Mouse (Mus musculus) kidney, embryonic 15.5 days (tissue): Measurements from ENCODE around the gene Tln1. TPM values are rescaled to one million over a fixed set of nuclear protein-coding genes. Genes with fewer than 3 reads are reported as not detected.
"Not testable (repeated sequence)": the region's sequence is repeated elsewhere in the genome, so short reads cannot be mapped to it uniquely, and the experiment has no call there.

Source experiments
- ATAC-seq: fragments of 200-750 bp; cut with Nextera tagmentation; replicated peaks from 2 replicates; pipeline ENCODE4 v1.8.0; 2017; ENCODE audit warnings: moderate TSS enrichment; ENCODE audit not compliant: low FRiP score
- H3K27ac ChIP-seq: fragments of 300-500 bp; sonication (generic); 2 replicates; pipeline ENCODE4 v1.5.1; 2015; ENCODE audit warnings: mild to moderate bottlenecking, inconsistent platforms
- H3K27me3 ChIP-seq: fragments of 300-500 bp; sonication (generic); 2 replicates; pipeline ENCODE4 v1.6.1; 2015; ENCODE audit warnings: inconsistent platforms
- H3K36me3 ChIP-seq: fragments of 300-500 bp; sonication (generic); 2 replicates; pipeline ENCODE4 v1.6.1; 2015; ENCODE audit warnings: inconsistent platforms
- H3K4me1 ChIP-seq: fragments of 300-500 bp; sonication (generic); 2 replicates; pipeline ENCODE4 v1.6.1; 2015; ENCODE audit warnings: inconsistent platforms
- H3K4me2 ChIP-seq: fragments of 300-500 bp; sonication (generic); 2 replicates; pipeline ENCODE4 v1.6.1; 2015; ENCODE audit warnings: moderate library complexity, mild to moderate bottlenecking, inconsistent platforms
- H3K4me3 ChIP-seq: fragments of 300-500 bp; sonication (generic); replicated peaks from 2 replicates; pipeline ENCODE4 v1.5.1; 2015; ENCODE audit warnings: mild to moderate bottlenecking, inconsistent platforms
- H3K9ac ChIP-seq: fragments of 300-500 bp; sonication (generic); 2 replicates; pipeline ENCODE4 v1.6.1; 2015; ENCODE audit warnings: mild to moderate bottlenecking, inconsistent platforms
- H3K9me3 ChIP-seq: fragments of 300-500 bp; sonication (generic); replicated peaks from 2 replicates; pipeline ENCODE4 v1.6.1; 2016; ENCODE audit warnings: inconsistent platforms
- WGBS: fragments of 180-500 bp; shearing (Covaris S2); methylation state at CpG from one replicate; pipeline ENCODE4 v1.1.7; 2015; ENCODE audit warnings: mixed read lengths; 5-methylcytosine and 5-hydroxymethylcytosine counted together
- polyA plus RNA-seq: library from polyadenylated mRNA; unstranded; fragments of >200 nt; fragmentation: Nextera tagmentation; extraction: Ambion mirVana; gene quantifications from 2 replicates; pipeline ENCODE4 v1.2.1, GENCODE M21; 2015

The Tln1 gene
- polyA plus RNA-seq, 1 experiment from 2014 or later: 71.8 TPM

GRCm38 (mm10) chr4:43497946-43498345 is 64.5 kb downstream of the Tln1 start:
- no peak for ATAC-seq
- Histone ChIP-seq H3K27me3 (no peaks in the 10 kb centered on the region), H3K9me3 (no peaks in the 10 kb centered on the region), H3K4me1 (peaks cover 50% of the 10 kb centered on the region), H3K27ac (no peak overlapping the region), H3K4me2 (peak overlapping the region; percentile 84), H3K9ac (peak overlapping the region; percentile 63; the same call in 1 of the 2 replicates), H3K36me3 (peaks cover 21% of the 10 kb centered on the region), H3K4me3 (peak overlapping the region; percentile 68)
- 65% methylated on average over 4 of the region's 4 CpGs for WGBS

DNA sequence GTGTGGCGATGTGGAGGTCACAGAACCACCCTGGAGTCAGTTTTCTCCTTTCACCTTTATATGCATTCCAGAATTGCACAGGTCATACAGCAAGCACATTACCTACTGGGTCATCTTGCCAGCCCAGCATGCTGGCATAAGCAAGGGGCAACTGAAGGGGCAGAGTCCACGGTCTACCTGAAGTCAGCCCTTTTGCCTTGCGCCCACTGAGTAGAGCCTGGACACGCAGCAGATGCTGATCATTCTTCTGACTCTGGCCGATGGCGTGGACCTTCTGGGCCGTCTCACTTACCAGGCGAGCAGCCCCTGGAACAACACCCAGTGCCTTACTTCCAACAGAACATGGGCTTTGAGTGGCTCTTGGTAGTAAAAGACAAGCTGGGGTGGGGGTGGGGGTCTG is 65.1 kb downstream of the Tln1 start:
- no peak for ATAC-seq
- Histone ChIP-seq H3K27me3 (no peaks in the 10 kb centered on the region), H3K27ac (no peak overlapping the region), H3K4me2 (peak overlapping the region; percentile 84; the same call in 1 of the 2 replicates), H3K9me3 (no peaks in the 10 kb centered on the region), H3K9ac (no peak overlapping the region), H3K4me1 (peaks cover 50% of the 10 kb centered on the region), H3K36me3 (peaks cover 21% of the 10 kb centered on the region), H3K4me3 (no peak overlapping the region)
- 84% methylated on average over 8 of the region's 8 CpGs for WGBS

GRCm38 (mm10) chr4:43496587-43496986 is 65.9 kb downstream of the Tln1 start:
- no peak for ATAC-seq
- Histone ChIP-seq H3K27me3 (no peaks in the 10 kb centered on the region), H3K4me2 (no peak overlapping the region), H3K36me3 (peaks cover 21% of the 10 kb centered on the region), H3K9ac (no peak overlapping the region), H3K9me3 (no peaks in the 10 kb centered on the region), H3K4me3 (no peak overlapping the region), H3K4me1 (peaks cover 50% of the 10 kb centered on the region), H3K27ac (no peak overlapping the region)
- 48% methylated on average over 6 of the region's 6 CpGs for WGBS

- no peaks in the 10 kb centered on the region for H3K27me3 ChIP-seq
- H3K36me3 ChIP-seq: peaks cover 21% of the 10 kb centered on the region
- H3K9ac ChIP-seq: peak overlapping the region; percentile 78
- no peak for ATAC-seq
- peaks cover 39% of the 10 kb centered on the region for H3K4me1 ChIP-seq
- H3K4me3 ChIP-seq: peak overlapping the region; percentile 79
- 1% methylated on average over 9 of the region's 9 CpGs for WGBS
- H3K9me3 ChIP-seq: no peaks in the 10 kb centered on the region
- peak overlapping the region; percentile 92 for H3K27ac ChIP-seq
- H3K4me2 ChIP-seq: peak overlapping the region; percentile 70
Observed at GRCm38 (mm10) chr4:43493846-43494240, 68.6 kb downstream of the Tln1 start.

GRCm38 (mm10) chr4:43493186-43493845 is 69.2 kb downstream of the Tln1 start:
- peak overlapping the region; percentile 79 for H3K4me3 ChIP-seq
- no peaks in the 10 kb centered on the region for H3K9me3 ChIP-seq
- H3K36me3 ChIP-seq: peaks cover 21% of the 10 kb centered on the region
- ATAC-seq: peak; percentile 89
- H3K27me3 ChIP-seq: no peaks in the 10 kb centered on the region
- H3K4me1 ChIP-seq: peaks cover 34% of the 10 kb centered on the region
- peak overlapping the region; percentile 78 for H3K9ac ChIP-seq
- WGBS: under 1% methylated on average over 47 of the region's 47 CpGs
- H3K4me2 ChIP-seq: peak overlapping the region; percentile 70
- H3K27ac ChIP-seq: peak overlapping the region; percentile 92

DNA sequence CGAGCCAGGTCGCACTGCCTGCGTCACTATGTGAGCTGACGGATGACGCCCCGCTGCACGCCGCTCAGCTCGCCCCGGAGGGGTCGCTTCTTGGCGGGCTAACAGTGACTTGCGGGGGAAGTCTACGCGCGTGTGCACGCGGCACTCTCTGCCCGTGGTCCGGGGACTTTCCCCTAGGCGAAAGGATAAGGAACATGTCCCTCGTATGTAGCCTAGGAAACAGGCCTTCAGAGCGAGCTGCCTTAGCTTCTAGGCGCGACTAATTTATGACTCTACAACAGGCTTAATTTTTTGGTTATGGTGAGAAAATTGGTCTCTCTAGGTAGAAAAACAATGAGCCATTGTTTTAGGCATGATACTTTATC is 69.7 kb downstream of the Tln1 start, which contains the start of gene Ccdc107:
TSS of gene Ccdc107 (plus strand) at position 80 of the 365 bp plus-strand sequence.
- Histone ChIP-seq H3K4me1 (peaks cover 28% of the 10 kb centered on the region), H3K27me3 (no peaks in the 10 kb centered on the region), H3K9me3 (no peaks in the 10 kb centered on the region), H3K4me2 (peak within 1 kb of the TSS; percentile 70), H3K9ac (peak within 1 kb of the TSS; percentile 78), H3K4me3 (peak within 1 kb of the TSS; percentile 79), H3K36me3 (peaks cover 20% of the 10 kb centered on the region), H3K27ac (peak within 1 kb of the TSS; percentile 92)
- ATAC-seq: peak; percentile 98
- WGBS: under 1% methylated on average over 25 of the region's 25 CpGs

GRCm38 (mm10) chr4:43492101-43492820 is 70.2 kb downstream of the Tln1 start:
- no peaks in the 10 kb centered on the region for H3K9me3 ChIP-seq
- H3K4me1 ChIP-seq: peaks cover 23% of the 10 kb centered on the region
- H3K4me2 ChIP-seq: peak overlapping the region; percentile 70
- peaks cover 16% of the 10 kb centered on the region for H3K36me3 ChIP-seq
- H3K27ac ChIP-seq: peak overlapping the region; percentile 92
- H3K4me3 ChIP-seq: peak overlapping the region; percentile 79
- no peaks in the 10 kb centered on the region for H3K27me3 ChIP-seq
- ATAC-seq: no peak
- WGBS: 43% methylated on average over 12 of the region's 12 CpGs
- no peak overlapping the region for H3K9ac ChIP-seq

GRCm38 (mm10) chr4:43490801-43491200 is 71.7 kb downstream of the Tln1 start:
- H3K9ac ChIP-seq: no peak overlapping the region
- H3K9me3 ChIP-seq: no peaks in the 10 kb centered on the region
- peaks cover 16% of the 10 kb centered on the region for H3K4me1 ChIP-seq
- no peak overlapping the region for H3K4me3 ChIP-seq
- H3K36me3 ChIP-seq: peaks cover 2% of the 10 kb centered on the region
- ATAC-seq: no peak
- no peak overlapping the region for H3K27ac ChIP-seq
- WGBS: 90% methylated on average over 5 of the region's 5 CpGs
- H3K27me3 ChIP-seq: no peaks in the 10 kb centered on the region
- H3K4me2 ChIP-seq: no peak overlapping the region

GRCm38 (mm10) chr4:43489611-43490010 is 72.9 kb downstream of the Tln1 start:
- Histone ChIP-seq H3K9ac (no peak overlapping the region), H3K27me3 (no peaks in the 10 kb centered on the region), H3K36me3 (no peaks in the 10 kb centered on the region), H3K9me3 (no peaks in the 10 kb centered on the region), H3K4me3 (no peak overlapping the region), H3K4me2 (no peak overlapping the region), H3K4me1 (peaks cover 10% of the 10 kb centered on the region), H3K27ac (no peak overlapping the region)
- 90% methylated on average over 3 of the region's 3 CpGs for WGBS
- ATAC-seq: no peak

DNA sequence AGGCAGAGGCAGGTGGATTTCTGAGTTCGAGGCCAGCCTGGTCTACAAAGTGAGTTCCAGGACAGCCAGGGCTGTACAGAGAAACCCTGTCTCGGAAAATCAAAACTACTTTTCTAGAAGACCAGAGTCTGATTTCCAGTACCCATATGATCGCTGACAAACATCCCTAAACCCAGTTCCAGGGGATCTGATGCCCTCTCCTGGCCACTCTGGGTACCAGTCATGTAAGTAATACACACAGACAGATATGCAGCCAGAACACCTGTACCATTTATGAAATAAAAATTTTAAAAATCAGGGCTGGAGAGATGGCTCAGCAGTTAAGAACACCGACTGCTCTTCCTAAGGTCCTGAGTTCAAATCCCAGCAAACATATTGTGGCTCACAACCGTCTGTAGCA is 76.8 kb downstream of the Tln1 start:
- H3K27ac ChIP-seq, H3K4me2 ChIP-seq, H3K9me3 ChIP-seq, H3K9ac ChIP-seq, H3K4me1 ChIP-seq, H3K4me3 ChIP-seq, ATAC-seq, H3K27me3 ChIP-seq, H3K36me3 ChIP-seq: not testable (repeated sequence)
- WGBS: 85% methylated on average over 5 of the region's 5 CpGs

GRCm38 (mm10) chr4:43483535-43484091 is 78.9 kb downstream of the Tln1 start, which contains the start of gene Sit1:
Gene Sit1, minus strand, starts transcription at chr4:43483734.
- Histone ChIP-seq H3K4me3 (no peak within 1 kb of the TSS), H3K36me3 (no peaks in the 10 kb centered on the region), H3K27ac (no peak within 1 kb of the TSS), H3K27me3 (no peaks in the 10 kb centered on the region), H3K4me1 (peaks cover 5% of the 10 kb centered on the region; the same call in 1 of the 2 replicates), H3K9ac (no peak within 1 kb of the TSS), H3K9me3 (no peaks in the 10 kb centered on the region), H3K4me2 (no peak within 1 kb of the TSS)
- no peak for ATAC-seq
- 59% methylated on average over 12 of the region's 12 CpGs for WGBS

DNA sequence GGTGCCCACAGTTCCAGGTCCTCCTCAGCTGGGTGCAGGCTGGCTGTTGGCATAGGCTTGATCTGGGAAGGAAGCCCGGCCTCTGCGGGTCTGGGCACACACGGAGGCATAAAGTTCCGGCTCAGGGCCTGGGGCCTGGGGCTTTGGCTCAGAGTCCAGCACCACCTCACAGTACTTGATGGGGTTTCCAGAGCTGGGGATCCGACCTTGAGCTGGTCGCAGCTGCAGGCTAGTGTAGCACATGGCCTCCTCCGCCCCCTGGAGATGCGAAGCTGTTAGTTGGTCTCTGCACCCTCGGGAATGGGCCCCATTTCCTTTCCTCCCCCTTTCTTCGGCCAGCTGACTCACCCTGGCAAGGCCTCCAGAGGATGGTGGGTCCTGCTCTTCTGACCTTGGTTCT is 79.9 kb downstream of the Tln1 start:
- no peaks in the 10 kb centered on the region for H3K36me3 ChIP-seq
- no peaks in the 10 kb centered on the region for H3K9me3 ChIP-seq
- H3K4me3 ChIP-seq: no peak overlapping the region
- WGBS: 67% methylated on average over 10 of the region's 10 CpGs
- no peak overlapping the region for H3K27ac ChIP-seq
- no peak overlapping the region for H3K9ac ChIP-seq
- peaks cover 13% of the 10 kb centered on the region for H3K4me1 ChIP-seq
- H3K4me2 ChIP-seq: no peak overlapping the region
- H3K27me3 ChIP-seq: no peaks in the 10 kb centered on the region
- no peak for ATAC-seq
